Mouse (Mus musculus) CH12.LX (cell line): ENCODE measurements around the gene Tmco4. TPM values are rescaled to one million over a fixed set of nuclear protein-coding genes. Genes with fewer than 3 reads are reported as not detected.

Source experiments
- DNase-seq: peaks from one replicate; pipeline ENCODE4 v3.0.0-alpha.2; 2013; ENCODE audit errors: extremely low read depth
- H3K27ac ChIP-seq: 2 replicates; pipeline ENCODE4 v1.5.1; 2012; ENCODE audit warnings: low read depth, mild to moderate bottlenecking, control low read depth, moderate library complexity; ENCODE audit not compliant: insufficient read depth
- H3K27me3 ChIP-seq: replicated peaks from 2 replicates; pipeline ENCODE3; 2012; ENCODE audit warnings: inconsistent platforms
- H3K36me3 ChIP-seq, 2 experiments: replicated peaks in 1 of 2; 2 replicates each; pipeline versions ENCODE3 to v1.6.1; 2012; ENCODE audit warnings: inconsistent platforms in 1 of 2, low read length in 1 of 2, mild to moderate bottlenecking in 1 of 2, mixed read lengths in 1 of 2, moderate library complexity in 1 of 2; ENCODE audit not compliant: control insufficient read depth in 1 of 2, insufficient read depth in 1 of 2
- H3K4me1 ChIP-seq, 2 experiments: 2 replicates each; pipeline ENCODE4 v1.6.1; 2012; ENCODE audit warnings: inconsistent platforms in 1 of 2, moderate library complexity in 1 of 2; ENCODE audit not compliant: insufficient read depth in 2 of 2, control insufficient read depth in 1 of 2
- H3K4me2 ChIP-seq: 2 replicates; pipeline ENCODE4 v1.6.1; 2012; ENCODE audit warnings: low read depth, mild to moderate bottlenecking, control low read depth; ENCODE audit not compliant: poor library complexity, insufficient read depth, severe bottlenecking
- H3K4me3 ChIP-seq, 3 experiments: fragments of 150-350 bp in 1 of 3; sonication (generic) in 1 of 3; replicated peaks in 1 of 3; 2 replicates each; pipeline versions ENCODE3 to v1.5.1; 2011 to 2012; ENCODE audit warnings: low read depth in 2 of 3, low read length in 2 of 3, mild to moderate bottlenecking in 2 of 3, moderate library complexity in 2 of 3, control low read depth in 1 of 3, improper control_type of control experiment in 1 of 3, inconsistent platforms in 1 of 3, mixed read lengths in 1 of 3; ENCODE audit not compliant: poor library complexity in 1 of 3
- H3K79me2 ChIP-seq: replicated peaks from 2 replicates; pipeline ENCODE4 v1.6.1; 2012; ENCODE audit warnings: mild to moderate bottlenecking, moderate library complexity; ENCODE audit not compliant: control insufficient read depth, poor library complexity, insufficient read depth, severe bottlenecking; ENCODE audit errors: extremely low read depth
- H3K9ac ChIP-seq: 2 replicates; pipeline ENCODE4 v1.6.1; 2012; ENCODE audit warnings: low read depth, mild to moderate bottlenecking, control low read depth, moderate library complexity; ENCODE audit not compliant: insufficient read depth
- H3K9me3 ChIP-seq: replicated peaks from 2 replicates; pipeline ENCODE3; 2012; ENCODE audit warnings: low read length, inconsistent platforms, mixed read lengths
- BHLHE40 ChIP-seq: IDR thresholded peaks from 2 replicates; pipeline ENCODE4 v1.6.1; 2011; ENCODE audit warnings: mild to moderate bottlenecking, low read depth, low read length, improper control_type of control experiment
- CHD2 ChIP-seq: IDR thresholded peaks from 2 replicates; pipeline ENCODE4 v1.6.1; 2011; ENCODE audit warnings: low read length, improper control_type of control experiment
- CTCF ChIP-seq, 2 experiments: IDR thresholded peaks in 1 of 2; conservative IDR thresholded peaks in 1 of 2; 2 replicates each; pipeline ENCODE4 v1.5.1; 2011 to 2012; ENCODE audit warnings: low read depth in 2 of 2, low read length in 2 of 2, improper control_type of control experiment in 1 of 2, inconsistent platforms in 1 of 2, mild to moderate bottlenecking in 1 of 2, moderate library complexity in 1 of 2
- E2F4 ChIP-seq: IDR thresholded peaks from 2 replicates; pipeline ENCODE4 v1.6.1; 2011; ENCODE audit warnings: low read depth, low read length, improper control_type of control experiment; ENCODE audit not compliant: insufficient replicate concordance
- ELF1 ChIP-seq: IDR thresholded peaks from 2 replicates; pipeline ENCODE4 v1.6.1; 2014; ENCODE audit warnings: low read depth, mild to moderate bottlenecking, inconsistent platforms, low read length, improper control_type of control experiment
- EP300 ChIP-seq: IDR thresholded peaks from 2 replicates; pipeline ENCODE4 v1.6.1; 2011; ENCODE audit warnings: low read length, improper control_type of control experiment
- GABPA ChIP-seq: IDR thresholded peaks from 2 replicates; pipeline ENCODE4 v1.6.1; 2012; ENCODE audit warnings: low read depth, low read length, improper control_type of control experiment, inconsistent platforms; ENCODE audit not compliant: insufficient replicate concordance
- IRF4 ChIP-seq: IDR thresholded peaks from 2 replicates; pipeline ENCODE4 v1.6.1; 2014; ENCODE audit warnings: low read depth, mild to moderate bottlenecking, inconsistent platforms, low read length, improper control_type of control experiment
- JUN ChIP-seq: IDR thresholded peaks from 2 replicates; pipeline ENCODE4 v1.6.1; 2011; ENCODE audit warnings: low read depth, mild to moderate bottlenecking, low read length, improper control_type of control experiment, moderate library complexity; ENCODE audit not compliant: insufficient read depth
- JUND ChIP-seq: conservative IDR thresholded peaks from 2 replicates; pipeline ENCODE4 v1.6.1; 2011; ENCODE audit warnings: low read depth, low read length, improper control_type of control experiment
- KAT2A ChIP-seq: IDR thresholded peaks from 2 replicates; pipeline ENCODE4 v1.6.1; 2012; ENCODE audit warnings: low read length, improper control_type of control experiment, inconsistent platforms; ENCODE audit not compliant: insufficient replicate concordance
- MAFK ChIP-seq: IDR thresholded peaks from 2 replicates; pipeline ENCODE4 v1.6.1; 2011; ENCODE audit warnings: low read length, improper control_type of control experiment; ENCODE audit not compliant: insufficient replicate concordance
- MAX ChIP-seq: IDR thresholded peaks from 2 replicates; pipeline ENCODE4 v1.6.1; 2011; ENCODE audit warnings: low read length, improper control_type of control experiment
- MEF2A ChIP-seq: IDR thresholded peaks from 2 replicates; pipeline ENCODE4 v1.6.1; 2014; ENCODE audit warnings: low read depth, mild to moderate bottlenecking, inconsistent platforms, low read length, improper control_type of control experiment, borderline replicate concordance
- NELFE ChIP-seq: IDR thresholded peaks from 2 replicates; pipeline ENCODE4 v1.6.1; 2011; ENCODE audit warnings: low read depth, low read length, improper control_type of control experiment
- NRF1 ChIP-seq: IDR thresholded peaks from 2 replicates; pipeline ENCODE4 v1.6.1; 2014; ENCODE audit warnings: low read depth, mild to moderate bottlenecking, inconsistent platforms, low read length, improper control_type of control experiment, moderate library complexity
- PAX5 ChIP-seq: IDR thresholded peaks from 2 replicates; pipeline ENCODE4 v1.6.1; 2012; ENCODE audit warnings: low read length, inconsistent platforms, mixed read lengths
- RAD21 ChIP-seq: IDR thresholded peaks from 2 replicates; pipeline ENCODE4 v1.6.1; 2011; ENCODE audit warnings: low read depth, mild to moderate bottlenecking, low read length, improper control_type of control experiment, moderate library complexity
- SMC3 ChIP-seq: IDR thresholded peaks from 2 replicates; pipeline ENCODE4 v1.6.1; 2011; ENCODE audit warnings: low read depth, low read length, improper control_type of control experiment
- TBP ChIP-seq: conservative IDR thresholded peaks from 2 replicates; pipeline ENCODE4 v1.6.1; 2011; ENCODE audit warnings: low read depth, low read length, improper control_type of control experiment
- TCF12 ChIP-seq: IDR thresholded peaks from 2 replicates; pipeline ENCODE4 v1.6.1; 2014; ENCODE audit warnings: low read depth, mild to moderate bottlenecking, inconsistent platforms, low read length, improper control_type of control experiment
- USF2 ChIP-seq: conservative IDR thresholded peaks from 2 replicates; pipeline ENCODE4 v1.6.1; 2011; ENCODE audit warnings: low read depth, low read length, improper control_type of control experiment
- ZKSCAN1 ChIP-seq: IDR thresholded peaks from 2 replicates; pipeline ENCODE4 v1.6.1; 2012; ENCODE audit warnings: low read depth, inconsistent platforms, low read length, improper control_type of control experiment, borderline replicate concordance
- ZMIZ1 ChIP-seq: IDR thresholded peaks from 2 replicates; pipeline ENCODE4 v1.6.1; 2012; ENCODE audit warnings: low read depth, mild to moderate bottlenecking, inconsistent platforms, low read length, improper control_type of control experiment
- dilution Hi-C: fragments of 300-500 bp; cut with MboI; formaldehyde crosslinking; loops from 2 replicates; pipeline ENCODE4 v1.14.3; 2020; ENCODE audit warnings: low sequenced_read_pairs; ENCODE audit not compliant: extremely low pct_unique_long_range_greater_than_20kb, extremely low pct_ligation_motif_present
- in situ Hi-C: fragments of 300-500 bp; cut with MboI; formaldehyde crosslinking; loops from 3 replicates; pipeline ENCODE4 v1.14.3; 2019; ENCODE audit warnings: low sequenced_read_pairs, low pct_ligation_motif_present, low pct_unique_long_range_greater_than_20kb, mixed read lengths
- polyA plus RNA-seq: library from polyadenylated mRNA; unstranded; fragments of >175 nt; gene quantifications from 2 replicates; pipeline ENCODE4 v1.2.1, GENCODE M21; 2012; ENCODE audit warnings: low read depth; ENCODE audit not compliant: insufficient read length
- total RNA-seq, 2 experiments: library from RNA; depleted of rRNA; stranded (reverse); fragments of 300-350 nt in 1 of 2; fragments of >200 nt in 1 of 2; gene quantifications; 2 replicates each; pipeline ENCODE4 v1.2.3; 2012 to 2014

The Tmco4 gene
- total and polyA plus RNA-seq, 3 experiments = 20.3 to 22.2 (median 21.7) TPM

GRCm38 (mm10) chr4:139042611-139043010 is 69.9 kb downstream of the Tmco4 start:
- H3K4me2 ChIP-seq = no peak overlapping the region
- peaks cover 0 to 51% of the 10 kb centered on the region in 2 experiments for H3K36me3 ChIP-seq
- no peak overlapping the region for H3K27ac ChIP-seq
- no peak overlapping the region for H3K4me3 ChIP-seq
- H3K9me3 ChIP-seq = peaks cover 9% of the 10 kb centered on the region
- no peak for TF ChIP-seq NELFE
- no peak for TF ChIP-seq PAX5
- TF ChIP-seq IRF4 = no peak
- no peak for TF ChIP-seq BHLHE40
- no peak for TF ChIP-seq ZKSCAN1
- TF ChIP-seq GABPA = no peak
- no peak for TF ChIP-seq USF2
- TF ChIP-seq, all 38 proteins: peak for 0
- DNase-seq = no peak
- no peak overlapping the region for H3K9ac ChIP-seq
- H3K27me3 ChIP-seq = no peaks in the 10 kb centered on the region
- H3K79me2 ChIP-seq = no peaks in the 10 kb centered on the region
- H3K4me1 ChIP-seq = peaks cover 0 to 7% of the 10 kb centered on the region in 2 experiments; a peak in 1 of 4 replicates
- dilution Hi-C loops = no loop called here
- in situ Hi-C loops = no loop called here

- dilution Hi-C loops = no loop called here
- peaks cover 0 to 53% of the 10 kb centered on the region in 2 experiments for H3K36me3 ChIP-seq
These were observed 70.9 kb downstream of the Tmco4 start for GRCm38 (mm10) chr4:139043600-139043999.

GRCm38 (mm10) chr4:139044566-139044965 is 71.9 kb downstream of the Tmco4 start:
- H3K4me3 ChIP-seq = no peak overlapping the region
- DNase-seq = no peak

More at GRCm38 (mm10) chr4:139043600-139043999, 70.9 kb downstream of the Tmco4 start:
- no peaks in the 10 kb centered on the region for H3K79me2 ChIP-seq
- H3K9ac ChIP-seq = no peak overlapping the region
- in situ Hi-C loops = no loop called here
- DNase-seq = no peak
- H3K4me3 ChIP-seq = no peak overlapping the region
- TF ChIP-seq TCF12 (no peak), NELFE (no peak), SMC3 (no peak), JUND (no peak), TBP (no peak)
- H3K4me1 ChIP-seq = peaks cover 0 to 7% of the 10 kb centered on the region in 2 experiments; a peak in 1 of 4 replicates
- H3K27ac ChIP-seq = no peak overlapping the region
- no peaks in the 10 kb centered on the region for H3K27me3 ChIP-seq
- peaks cover 9% of the 10 kb centered on the region for H3K9me3 ChIP-seq
- no peak overlapping the region for H3K4me2 ChIP-seq

More at GRCm38 (mm10) chr4:139044566-139044965, 71.9 kb downstream of the Tmco4 start:
- Histone ChIP-seq H3K27ac (no peak overlapping the region), H3K9ac (no peak overlapping the region), H3K9me3 (peaks cover 9% of the 10 kb centered on the region), H3K4me2 (no peak overlapping the region)
- in situ Hi-C loops = no loop called here
- dilution Hi-C loops = no loop called here
- no peak for TF ChIP-seq ZMIZ1
- TF ChIP-seq JUN = no peak
- no peak for TF ChIP-seq GABPA
- no peak for TF ChIP-seq BHLHE40
- TF ChIP-seq MAFK = no peak
- no peak for TF ChIP-seq NRF1
- TF ChIP-seq PAX5 = no peak
- no peak for TF ChIP-seq RAD21
- TF ChIP-seq E2F4 = no peak
- TF ChIP-seq CHD2 = no peak
- TF ChIP-seq ZKSCAN1 = no peak
- TF ChIP-seq MAX = no peak
- TF ChIP-seq CTCF (conservative IDR thresholded peaks at IDR 0.05 in 1 of 2, IDR thresholded peaks at IDR 0.05 in 1 of 2; ENCODE audit: low read depth in 2 of 2, low read length in 2 of 2) = no peak
- TF ChIP-seq ELF1 = no peak
- no peak for TF ChIP-seq EP300
- no peak for TF ChIP-seq KAT2A
- no peak for TF ChIP-seq IRF4
- TF ChIP-seq MEF2A = no peak
- TF ChIP-seq, all 38 proteins: peak for 0
- peaks cover 0 to 7% of the 10 kb centered on the region in 2 experiments; a peak in 1 of 4 replicates for H3K4me1 ChIP-seq
- no peaks in the 10 kb centered on the region for H3K79me2 ChIP-seq
- peaks cover 0 to 50% of the 10 kb centered on the region in 2 experiments for H3K36me3 ChIP-seq
- H3K27me3 ChIP-seq = no peaks in the 10 kb centered on the region
